Mouse (Mus musculus) ES-E14 (cell line): ENCODE measurements at regions not wholly inside any gene's neighbourhood (a gene's known extent, or its start where the extent isn't known, plus 50 kb on each side); places are given as distances from the start of the nearest gene placed in this dataset.

Experiments
- DNase-seq: peaks from one replicate; pipeline ENCODE4 v3.0.0-alpha.2; 2013; ENCODE audit warnings: low read depth, low spot score
- H3K27ac ChIP-seq: 2 replicates; pipeline ENCODE4 v1.5.1; 2012; ENCODE audit warnings: low read depth, mild to moderate bottlenecking, low read length, moderate library complexity, mixed read lengths; ENCODE audit not compliant: poor library complexity, insufficient read depth, severe bottlenecking
- H3K36me3 ChIP-seq: 2 replicates; pipeline ENCODE4 v1.6.1; 2012; ENCODE audit warnings: mild to moderate bottlenecking, low read length, moderate library complexity, mixed read lengths; ENCODE audit not compliant: control insufficient read depth, poor library complexity, insufficient read depth, severe bottlenecking
- H3K4me1 ChIP-seq, 2 experiments: fragments of 150-350 bp in 1 of 2; sonication (generic) in 1 of 2; 2 replicates each; pipeline ENCODE4 v1.6.1; 2012; ENCODE audit warnings: low read length in 2 of 2, mild to moderate bottlenecking in 1 of 2, mixed read lengths in 1 of 2; ENCODE audit not compliant: control insufficient read depth in 2 of 2, insufficient read depth in 2 of 2, poor library complexity in 1 of 2
- H3K4me3 ChIP-seq, 2 experiments: fragments of 150-350 bp in 1 of 2; sonication (generic) in 1 of 2; 2 replicates each; pipeline ENCODE4 v1.5.1; 2012; ENCODE audit warnings: low read length in 2 of 2, low read depth in 1 of 2, mild to moderate bottlenecking in 1 of 2, mixed read lengths in 1 of 2; ENCODE audit not compliant: insufficient read depth in 1 of 2, poor library complexity in 1 of 2, severe bottlenecking in 1 of 2
- H3K9ac ChIP-seq: 2 replicates; pipeline ENCODE4 v1.6.1; 2012; ENCODE audit warnings: low read depth, mild to moderate bottlenecking, low read length, mixed read lengths; ENCODE audit not compliant: poor library complexity, insufficient read depth, severe bottlenecking
- H3K9me3 ChIP-seq: fragments of 150-350 bp; sonication (generic); 2 replicates; pipeline ENCODE4 v1.6.1; 2012; ENCODE audit warnings: low read depth, mild to moderate bottlenecking, low read length; ENCODE audit not compliant: control insufficient read depth, insufficient read depth
- CHD2 ChIP-seq: IDR thresholded peaks from 2 replicates; pipeline ENCODE4 v1.6.1; 2014; ENCODE audit warnings: mild to moderate bottlenecking, low read depth, low read length, inconsistent platforms
- HCFC1 ChIP-seq: IDR thresholded peaks from 2 replicates; pipeline ENCODE4 v1.6.1; 2012; ENCODE audit warnings: low read length, inconsistent platforms, borderline replicate concordance; ENCODE audit not compliant: insufficient read depth
- MAFK ChIP-seq: IDR thresholded peaks from 2 replicates; pipeline ENCODE4 v1.6.1; 2014; ENCODE audit warnings: mild to moderate bottlenecking, low read depth, low read length, inconsistent platforms; ENCODE audit not compliant: insufficient read depth
- ZC3H11A ChIP-seq: IDR thresholded peaks from 2 replicates; pipeline ENCODE4 v1.6.1; 2012; ENCODE audit warnings: low read depth, mild to moderate bottlenecking, inconsistent platforms, low read length, borderline replicate concordance
- ZNF384 ChIP-seq: IDR thresholded peaks from 2 replicates; pipeline ENCODE4 v1.6.1; 2012; ENCODE audit warnings: low read depth, low read length, inconsistent platforms
- in situ Hi-C, 2 experiments: fragments of 600-800 bp; cut with MboI; formaldehyde crosslinking; loops; one replicate each; pipeline ENCODE4 v1.15.1; 2025; ENCODE audit warnings: low sequenced_read_pairs in 2 of 2, inconsistent platforms in 1 of 2; ENCODE audit not compliant: unreplicated experiment in 2 of 2

DNA sequence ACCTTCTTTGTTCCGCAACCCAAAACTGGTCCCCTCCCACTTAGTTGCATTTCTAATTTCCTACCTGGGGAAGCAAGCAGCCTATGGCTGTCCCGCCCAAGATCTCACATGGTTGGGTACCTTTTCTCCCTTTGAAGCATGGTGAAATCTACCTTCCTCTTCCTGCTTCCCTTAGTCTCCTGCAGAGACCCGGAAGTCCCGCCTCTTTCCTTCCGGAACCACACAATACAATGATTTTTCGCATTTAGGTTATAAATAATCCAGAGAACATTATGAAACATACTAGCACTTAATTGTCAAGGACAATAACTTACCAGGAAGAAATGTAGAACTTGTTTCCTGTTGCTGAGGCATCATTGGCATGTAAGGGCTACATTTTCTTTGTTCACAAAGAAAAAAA lies 58.8 kb downstream of the 1700009N14Rik start:
- Histone ChIP-seq H3K4me3 (no peak overlapping the region), H3K36me3 (no peaks in the 10 kb centered on the region), H3K27ac (no peak overlapping the region), H3K9me3 (no peaks in the 10 kb centered on the region), H3K4me1 (no peaks in the 10 kb centered on the region), H3K9ac (no peak overlapping the region)
- TF ChIP-seq ZNF384: no peak
- no peak for TF ChIP-seq CHD2
- TF ChIP-seq ZC3H11A: no peak
- no peak for TF ChIP-seq HCFC1
- in situ Hi-C loops: no loop called here
- DNase-seq: no peak

- no peaks in the 10 kb centered on the region for H3K4me1 ChIP-seq
- H3K36me3 ChIP-seq: no peaks in the 10 kb centered on the region
- no peak overlapping the region for H3K27ac ChIP-seq
- no peak overlapping the region for H3K4me3 ChIP-seq
- TF ChIP-seq MAFK (no peak), ZNF384 (no peak), HCFC1 (no peak), ZC3H11A (no peak), CHD2 (no peak)
- in situ Hi-C loops: no loop called here
- no peak overlapping the region for H3K9ac ChIP-seq
- no peak for DNase-seq
- H3K9me3 ChIP-seq: no peaks in the 10 kb centered on the region
Observed at GRCm38 (mm10) chr4:39527492-39527891, 77.4 kb downstream of the 1700009N14Rik start.

DNA sequence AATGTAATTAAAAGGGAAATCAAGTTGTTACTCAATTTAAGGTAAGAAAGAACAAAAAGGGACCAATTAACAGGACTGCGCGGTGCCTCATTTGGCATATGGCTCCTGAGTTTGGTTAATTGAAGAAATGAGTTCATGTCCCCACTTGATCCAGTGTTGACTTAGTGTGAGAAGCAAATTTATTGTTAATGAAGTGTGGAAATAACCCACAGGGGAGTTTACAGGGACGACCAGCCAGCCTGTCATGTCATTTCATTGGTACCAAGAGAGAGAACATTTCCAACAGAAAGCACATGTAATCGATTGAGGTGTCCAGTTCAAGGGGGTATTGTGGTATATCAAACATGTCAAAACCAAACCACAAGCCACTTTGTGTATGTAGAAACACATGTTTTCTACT lies 78.6 kb downstream of the 1700009N14Rik start:
- TF ChIP-seq MAFK (no peak), CHD2 (no peak), ZNF384 (no peak), HCFC1 (no peak), ZC3H11A (no peak)
- H3K4me3 ChIP-seq: no peak overlapping the region
- no peaks in the 10 kb centered on the region for H3K9me3 ChIP-seq
- no peaks in the 10 kb centered on the region for H3K4me1 ChIP-seq
- DNase-seq: no peak
- no peak overlapping the region for H3K27ac ChIP-seq
- H3K9ac ChIP-seq: no peak overlapping the region
- no peaks in the 10 kb centered on the region for H3K36me3 ChIP-seq
- in situ Hi-C loops: no loop called here

DNA sequence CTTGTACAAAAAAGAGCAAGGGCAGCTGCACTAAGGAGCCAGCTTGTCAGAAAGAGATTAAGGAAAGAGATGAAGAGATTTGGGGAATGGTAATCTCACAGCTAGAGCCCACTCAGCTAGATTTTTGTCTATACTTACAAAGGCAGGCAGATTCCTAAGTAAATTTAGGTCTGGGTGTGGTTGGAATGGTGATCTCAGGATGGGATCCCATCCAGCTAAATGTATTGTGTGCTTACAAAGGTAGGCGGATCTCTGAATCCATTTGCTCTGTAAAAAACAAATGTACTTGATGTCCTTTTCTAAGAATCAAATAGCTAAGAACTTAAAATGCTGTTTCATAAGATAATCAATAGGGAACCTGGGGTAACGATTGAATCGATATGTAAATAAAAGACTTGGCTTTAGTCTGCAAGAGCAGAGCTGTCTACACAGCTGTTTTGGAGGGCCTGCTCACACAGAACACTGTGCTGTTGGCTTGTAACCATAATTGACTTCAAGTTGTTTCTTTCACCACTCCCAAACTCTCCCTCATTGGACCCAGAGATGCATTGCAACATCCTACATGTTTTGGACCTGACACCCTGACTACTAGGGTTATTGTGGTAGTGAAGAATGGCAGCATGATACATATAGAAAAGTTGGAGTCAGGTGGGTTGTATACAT lies 106.1 kb downstream of the 1700009N14Rik start:
- Histone ChIP-seq H3K36me3 (no peaks in the 10 kb centered on the region), H3K4me3 (no peak overlapping the region)
- in situ Hi-C loops: no loop called here

GRCm38 (mm10) chr4:39597426-39597825 lies 147.3 kb downstream of the 1700009N14Rik start:
- Histone ChIP-seq H3K36me3 (no peaks in the 10 kb centered on the region), H3K27ac (no peak overlapping the region), H3K4me3 (no peak overlapping the region), H3K9ac (no peak overlapping the region), H3K9me3 (no peaks in the 10 kb centered on the region), H3K4me1 (no peaks in the 10 kb centered on the region)
- DNase-seq: no peak
- in situ Hi-C loops: no loop called here
- TF ChIP-seq CHD2: no peak
- TF ChIP-seq MAFK: no peak
- no peak for TF ChIP-seq ZNF384
- no peak for TF ChIP-seq HCFC1
- TF ChIP-seq ZC3H11A: no peak

More for the DNA sequence above, 106.1 kb downstream of the 1700009N14Rik start:
- no peak for TF ChIP-seq ZNF384
- TF ChIP-seq ZC3H11A: no peak
- TF ChIP-seq MAFK: no peak
- no peak for TF ChIP-seq CHD2
- no peak for TF ChIP-seq HCFC1
- Histone ChIP-seq H3K9me3 (no peaks in the 10 kb centered on the region), H3K4me1 (peaks cover 0 to 3% of the 10 kb centered on the region in 2 experiments; a peak in 1 of 4 replicates), H3K9ac (no peak overlapping the region), H3K27ac (no peak overlapping the region)
- DNase-seq: peak; percentile 21
